Mouse (Mus musculus) lung, adult 2 months (tissue): ENCODE measurements around the gene Lrrc1. TPM values are rescaled to one million over a fixed set of nuclear protein-coding genes. Genes with fewer than 3 reads are reported as not detected.

Experiments used
- DNase-seq: peaks from one replicate; pipeline ENCODE4 v3.0.0; 2022
- H3K4me1 ChIP-seq: fragments of 200-500 bp; 2 replicates; pipeline ENCODE4 v1.6.1; 2011; ENCODE audit warnings: low read length; ENCODE audit not compliant: control insufficient read depth, insufficient read depth
- H3K4me3 ChIP-seq: fragments of 200-500 bp; replicated peaks from 2 replicates; pipeline ENCODE3; 2011; ENCODE audit warnings: low read depth, mild to moderate bottlenecking, control low read depth, low read length; ENCODE audit errors: extremely low read depth
- CTCF ChIP-seq: fragments of 200-500 bp; IDR thresholded peaks from 2 replicates; pipeline ENCODE4 v1.5.1; 2011; ENCODE audit warnings: mild to moderate bottlenecking, low read length, control low read depth; ENCODE audit not compliant: insufficient read depth
- POLR2A ChIP-seq: fragments of 200-500 bp; IDR thresholded peaks from 2 replicates; pipeline ENCODE4 v1.6.1; 2011; ENCODE audit warnings: low read depth, mild to moderate bottlenecking, control low read depth, low read length, borderline replicate concordance; ENCODE audit errors: extremely low read depth
- WGBS: fragments of 180-500 bp; shearing (Covaris S2); methylation state at CpG from one replicate; pipeline ENCODE4 v1.1.7; 2018; 5-methylcytosine and 5-hydroxymethylcytosine counted together
- polyA plus RNA-seq: library from polyadenylated mRNA; depleted of rRNA; stranded (reverse); fragments of >200 nt; gene quantifications from 2 replicates; pipeline ENCODE4 v1.2.3, GENCODE M21; 2012

Gene Lrrc1
- polyA plus RNA-seq, 1 experiment = 45.3 TPM

GRCm38 (mm10) chr9:77546010-77546409, 1.3 kb upstream of the Lrrc1 start:
- Histone ChIP-seq H3K4me3 (no peak overlapping the region), H3K4me1 (peaks cover 5% of the 10 kb centered on the region; the same call in 1 of the 2 replicates)
- TF ChIP-seq CTCF = no peak
- no peak for TF ChIP-seq POLR2A
- 76% methylated on average over 3 of the region's 3 CpGs for WGBS
- DNase-seq = no peak

GRCm38 (mm10) chr9:77545068-77545421, 375 bp upstream of the Lrrc1 start:
- TF ChIP-seq POLR2A = no peak
- no peak for DNase-seq
- peaks cover 5% of the 10 kb centered on the region; the same call in 1 of the 2 replicates for H3K4me1 ChIP-seq
- 1% methylated on average over 17 of the region's 17 CpGs for WGBS
- peak overlapping the region; percentile 77 for H3K4me3 ChIP-seq

- peaks cover 5% of the 10 kb centered on the region; the same call in 1 of the 2 replicates for H3K4me1 ChIP-seq
- WGBS = 3% methylated on average over 40 of the region's 40 CpGs
- DNase-seq = peak; percentile 63
- TF ChIP-seq CTCF (no peak), POLR2A (no peak)
- H3K4me3 ChIP-seq = peak overlapping the region; percentile 77
Measured at GRCm38 (mm10) chr9:77543351-77544321, 1.0 kb downstream of the Lrrc1 start.

GRCm38 (mm10) chr9:77541556-77541955, 3.1 kb downstream of the Lrrc1 start:
- TF ChIP-seq POLR2A (no peak), CTCF (no peak)
- peaks cover 11% of the 10 kb centered on the region; the same call in 1 of the 2 replicates for H3K4me1 ChIP-seq
- WGBS = 90% methylated on average over 7 of the region's 7 CpGs
- DNase-seq = no peak
- no peak overlapping the region for H3K4me3 ChIP-seq

- TF ChIP-seq CTCF = no peak
- no peak for TF ChIP-seq POLR2A
- DNase-seq = no peak
- 90% methylated on average over 9 of the region's 9 CpGs for WGBS
- Histone ChIP-seq H3K4me1 (peaks cover 14% of the 10 kb centered on the region), H3K4me3 (no peak overlapping the region)
Measured at GRCm38 (mm10) chr9:77539232-77539631, 5.4 kb downstream of the Lrrc1 start.

GRCm38 (mm10) chr9:77537357-77537756, 7.3 kb downstream of the Lrrc1 start:
- no peak overlapping the region for H3K4me3 ChIP-seq
- no peak for DNase-seq
- WGBS = 72% methylated on average over 10 of the region's 10 CpGs
- peaks cover 16% of the 10 kb centered on the region for H3K4me1 ChIP-seq
- TF ChIP-seq POLR2A (no peak), CTCF (no peak)

- 66% methylated on average over 7 of the region's 7 CpGs for WGBS
- TF ChIP-seq CTCF (no peak), POLR2A (no peak)
- no peak for DNase-seq
- Histone ChIP-seq H3K4me1 (peaks cover 16% of the 10 kb centered on the region), H3K4me3 (no peak overlapping the region)
Measured at GRCm38 (mm10) chr9:77536832-77537231, 7.8 kb downstream of the Lrrc1 start.

GRCm38 (mm10) chr9:77536286-77536685, 8.4 kb downstream of the Lrrc1 start:
- no peak for TF ChIP-seq CTCF
- no peak for TF ChIP-seq POLR2A
- WGBS = 36% methylated on average over 6 of the region's 6 CpGs
- no peak for DNase-seq
- no peak overlapping the region for H3K4me3 ChIP-seq
- peaks cover 16% of the 10 kb centered on the region for H3K4me1 ChIP-seq

GRCm38 (mm10) chr9:77535021-77535744, 9.5 kb downstream of the Lrrc1 start:
- H3K4me1 ChIP-seq = peaks cover 17% of the 10 kb centered on the region
- no peak for DNase-seq
- 59% methylated on average over 17 of the region's 17 CpGs for WGBS
- TF ChIP-seq POLR2A (no peak), CTCF (no peak)
- no peak overlapping the region for H3K4me3 ChIP-seq

- Histone ChIP-seq H3K4me3 (no peak overlapping the region), H3K4me1 (peaks cover 5% of the 10 kb centered on the region)
- 84% methylated on average over 5 of the region's 5 CpGs for WGBS
- TF ChIP-seq CTCF (no peak), POLR2A (no peak)
- peak; percentile 4 for DNase-seq
Measured at GRCm38 (mm10) chr9:77528379-77529041, 16.2 kb downstream of the Lrrc1 start.
